Mouse (Mus musculus): ENCODE measurements around the gene Trappc1. TPM values are rescaled to one million over a fixed set of nuclear protein-coding genes. Genes with fewer than 3 reads are reported as not detected.

Gene Trappc1
- 179 and 194 TPM in 2 replicates for polyA plus RNA-seq (2016; fragmentation: Nextera tagmentation; extraction: Ambion mirVana)

GRCm38 (mm10) chr11:69323667-69324111 lies at the start of gene Trappc1, which contains the start of gene Cntrob:
Gene Trappc1 (plus strand): TSS chr11:69323980.
Gene Cntrob (minus strand): TSS chr11:69323775.
- H3K4me2 ChIP-seq (replicated peaks) = peak within 1 kb of the TSS; percentile 90
- H3K4me3 ChIP-seq = peak within 1 kb of the TSS; percentile 63
- under 1% methylated on average over 30 of the region's 30 CpGs for WGBS
- no peaks in the 10 kb centered on the region for H3K9me3 ChIP-seq
- H3K4me1 ChIP-seq = peaks cover 42% of the 10 kb centered on the region
- peaks cover 20% of the 10 kb centered on the region for H3K36me3 ChIP-seq
- H3K27ac ChIP-seq = peak within 1 kb of the TSS; percentile 64
- peaks cover 17% of the 10 kb centered on the region for H3K27me3 ChIP-seq (replicated peaks)
- peak; percentile 94 for ATAC-seq (ENCODE audit: low FRiP score, low read depth)
- peak within 1 kb of the TSS; percentile 79 for H3K9ac ChIP-seq

- no peaks in the 10 kb centered on the region for H3K9me3 ChIP-seq
- ATAC-seq (ENCODE audit: low FRiP score, low read depth) = no peak
- 0 out of 2 replicates have a peak, but pooled peaks cover 3% of the 10 kb centered on the region for H3K27me3 ChIP-seq (replicated peaks)
- H3K4me1 ChIP-seq = peaks cover 3% of the 10 kb centered on the region; the same call in 1 of the 2 replicates
- no peaks in the 10 kb centered on the region for H3K36me3 ChIP-seq
- H3K4me3 ChIP-seq = no peak overlapping the region
- H3K4me2 ChIP-seq (replicated peaks) = no peak overlapping the region
- H3K9ac ChIP-seq = no peak overlapping the region
- no peak overlapping the region for H3K27ac ChIP-seq
- WGBS = 85% methylated on average over 6 of the region's 6 CpGs
Observed at GRCm38 (mm10) chr11:69275650-69276049, 48.1 kb upstream of the Trappc1 start.

- Histone ChIP-seq H3K4me3 (no peak overlapping the region), H3K4me1 (peaks cover 3% of the 10 kb centered on the region; the same call in 1 of the 2 replicates), H3K4me2 (replicated peaks) (no peak overlapping the region), H3K27me3 (replicated peaks) (0 out of 2 replicates have a peak, but pooled peaks cover 3% of the 10 kb centered on the region), H3K9me3 (no peaks in the 10 kb centered on the region), H3K9ac (no peak overlapping the region), H3K36me3 (no peaks in the 10 kb centered on the region), H3K27ac (no peak overlapping the region)
- WGBS = 66% methylated on average over 2 of the region's 2 CpGs
- ATAC-seq (ENCODE audit: low FRiP score, low read depth) = no peak
Observed at GRCm38 (mm10) chr11:69276081-69276480, 47.7 kb upstream of the Trappc1 start.

GRCm38 (mm10) chr11:69277267-69277666 lies 46.5 kb upstream of the Trappc1 start:
- ATAC-seq (ENCODE audit: low FRiP score, low read depth) = no peak
- Histone ChIP-seq H3K4me1 (no peaks in the 10 kb centered on the region), H3K4me2 (replicated peaks) (no peak overlapping the region), H3K9ac (no peak overlapping the region), H3K27ac (no peak overlapping the region), H3K9me3 (no peaks in the 10 kb centered on the region), H3K36me3 (no peaks in the 10 kb centered on the region), H3K27me3 (replicated peaks) (0 out of 2 replicates have a peak, but pooled peaks cover 3% of the 10 kb centered on the region), H3K4me3 (no peak overlapping the region)
- WGBS = 69% methylated on average over 5 of the region's 5 CpGs

GRCm38 (mm10) chr11:69291111-69291510 lies 32.7 kb upstream of the Trappc1 start:
- no peaks in the 10 kb centered on the region for H3K9me3 ChIP-seq
- H3K4me3 ChIP-seq = no peak overlapping the region
- H3K4me1 ChIP-seq = no peaks in the 10 kb centered on the region
- no peak overlapping the region for H3K9ac ChIP-seq
- no peak overlapping the region for H3K4me2 ChIP-seq (replicated peaks)
- no peak overlapping the region for H3K27ac ChIP-seq
- no peak for ATAC-seq (ENCODE audit: low FRiP score, low read depth)
- no peaks in the 10 kb centered on the region for H3K27me3 ChIP-seq (replicated peaks)
- WGBS = 95% methylated on average over 5 of the region's 5 CpGs
- no peaks in the 10 kb centered on the region for H3K36me3 ChIP-seq

GRCm38 (mm10) chr11:69295286-69295685 lies 28.5 kb upstream of the Trappc1 start:
- no peaks in the 10 kb centered on the region for H3K4me1 ChIP-seq
- no peak overlapping the region for H3K27ac ChIP-seq
- no peaks in the 10 kb centered on the region for H3K27me3 ChIP-seq (replicated peaks)
- no peak overlapping the region for H3K4me3 ChIP-seq
- H3K36me3 ChIP-seq = peaks cover 15% of the 10 kb centered on the region
- no peak overlapping the region for H3K9ac ChIP-seq
- H3K4me2 ChIP-seq (replicated peaks) = no peak overlapping the region
- H3K9me3 ChIP-seq = no peaks in the 10 kb centered on the region
- ATAC-seq (ENCODE audit: low FRiP score, low read depth) = no peak
- WGBS = 95% methylated on average over 3 of the region's 3 CpGs

- H3K27me3 ChIP-seq (replicated peaks) = no peaks in the 10 kb centered on the region
- WGBS = 85% methylated on average over 2 of the region's 2 CpGs
- no peak for ATAC-seq (ENCODE audit: low FRiP score, low read depth)
- no peak overlapping the region for H3K4me3 ChIP-seq
- H3K4me2 ChIP-seq (replicated peaks) = no peak overlapping the region
- H3K27ac ChIP-seq = no peak overlapping the region
- no peaks in the 10 kb centered on the region for H3K9me3 ChIP-seq
- peaks cover 37% of the 10 kb centered on the region for H3K36me3 ChIP-seq
- no peaks in the 10 kb centered on the region for H3K4me1 ChIP-seq
- H3K9ac ChIP-seq = no peak overlapping the region
Observed at GRCm38 (mm10) chr11:69297799-69298198, 26.0 kb upstream of the Trappc1 start.

GRCm38 (mm10) chr11:69298231-69298630 lies 25.5 kb upstream of the Trappc1 start:
- H3K27ac ChIP-seq = no peak overlapping the region
- 79% methylated on average over 7 of the region's 7 CpGs for WGBS
- no peak for ATAC-seq (ENCODE audit: low FRiP score, low read depth)
- H3K4me2 ChIP-seq (replicated peaks) = no peak overlapping the region
- H3K9me3 ChIP-seq = no peaks in the 10 kb centered on the region
- no peaks in the 10 kb centered on the region for H3K4me1 ChIP-seq
- no peaks in the 10 kb centered on the region for H3K27me3 ChIP-seq (replicated peaks)
- H3K9ac ChIP-seq = no peak overlapping the region
- H3K36me3 ChIP-seq = peaks cover 42% of the 10 kb centered on the region
- H3K4me3 ChIP-seq = no peak overlapping the region

- ATAC-seq (ENCODE audit: low FRiP score, low read depth) = no peak
- peaks cover 79% of the 10 kb centered on the region for H3K36me3 ChIP-seq
- H3K4me2 ChIP-seq (replicated peaks) = no peak overlapping the region
- H3K9ac ChIP-seq = no peak overlapping the region
- H3K27me3 ChIP-seq (replicated peaks) = no peaks in the 10 kb centered on the region
- H3K9me3 ChIP-seq = no peaks in the 10 kb centered on the region
- 89% methylated on average over 7 of the region's 7 CpGs for WGBS
- no peak overlapping the region for H3K27ac ChIP-seq
- H3K4me3 ChIP-seq = no peak overlapping the region
- H3K4me1 ChIP-seq = no peaks in the 10 kb centered on the region
Observed at GRCm38 (mm10) chr11:69302817-69303216, 21.0 kb upstream of the Trappc1 start.

- Histone ChIP-seq H3K36me3 (peaks cover 90% of the 10 kb centered on the region), H3K27me3 (replicated peaks) (no peaks in the 10 kb centered on the region), H3K4me3 (no peak overlapping the region), H3K4me1 (no peaks in the 10 kb centered on the region), H3K27ac (no peak overlapping the region), H3K4me2 (replicated peaks) (no peak overlapping the region), H3K9ac (no peak overlapping the region), H3K9me3 (no peaks in the 10 kb centered on the region)
- WGBS = 91% methylated on average over 9 of the region's 9 CpGs
- ATAC-seq (ENCODE audit: low FRiP score, low read depth) = no peak
Observed at GRCm38 (mm10) chr11:69305291-69305690, 18.5 kb upstream of the Trappc1 start.

GRCm38 (mm10) chr11:69306039-69306438 lies 17.7 kb upstream of the Trappc1 start:
- ATAC-seq (ENCODE audit: low FRiP score, low read depth) = no peak
- 94% methylated on average over 2 of the region's 2 CpGs for WGBS
- H3K27ac ChIP-seq = no peak overlapping the region
- no peak overlapping the region for H3K9ac ChIP-seq
- H3K27me3 ChIP-seq (replicated peaks) = no peaks in the 10 kb centered on the region
- H3K9me3 ChIP-seq = no peaks in the 10 kb centered on the region
- H3K4me1 ChIP-seq = no peaks in the 10 kb centered on the region
- H3K36me3 ChIP-seq = peaks cover 91% of the 10 kb centered on the region
- H3K4me3 ChIP-seq = no peak overlapping the region
- no peak overlapping the region for H3K4me2 ChIP-seq (replicated peaks)

GRCm38 (mm10) chr11:69311266-69311665 lies 12.5 kb upstream of the Trappc1 start:
- Histone ChIP-seq H3K4me1 (no peaks in the 10 kb centered on the region), H3K9me3 (no peaks in the 10 kb centered on the region), H3K27ac (no peak overlapping the region), H3K27me3 (replicated peaks) (no peaks in the 10 kb centered on the region), H3K4me3 (no peak overlapping the region), H3K36me3 (peaks cover 92% of the 10 kb centered on the region), H3K9ac (no peak overlapping the region; the same call in 1 of the 2 replicates), H3K4me2 (replicated peaks) (no peak overlapping the region)
- WGBS = 83% methylated on average over 7 of the region's 7 CpGs
- ATAC-seq (ENCODE audit: low FRiP score, low read depth) = no peak

GRCm38 (mm10) chr11:69316361-69316760 lies 7.4 kb upstream of the Trappc1 start:
- ATAC-seq (ENCODE audit: low FRiP score, low read depth) = no peak
- Histone ChIP-seq H3K27me3 (replicated peaks) (no peaks in the 10 kb centered on the region), H3K27ac (no peak overlapping the region), H3K9ac (no peak overlapping the region), H3K4me1 (no peaks in the 10 kb centered on the region), H3K4me3 (no peak overlapping the region), H3K9me3 (no peaks in the 10 kb centered on the region), H3K4me2 (replicated peaks) (no peak overlapping the region), H3K36me3 (peaks cover 78% of the 10 kb centered on the region)
- WGBS = 98% methylated on average over 6 of the region's 6 CpGs

Measured in neural tube, embryonic 12.5 days (tissue).